In genomic region chrX:71052115-71052478, GRCm38 (mm10) we compare ENCODE assay signal across 8 mouse cellular contexts. TPM values are rescaled to one million over a fixed set of nuclear protein-coding genes. Genes with fewer than 3 reads are reported as not detected.
DNase-seq lines count a peak whose midpoint lies in the region; ATAC-seq and TF ChIP-seq lines count a peak whose summit lies in the region.

No protein-coding gene starts in this region.

- H3K27ac ChIP-seq in bone marrow, adult 2 months (ENCODE audit: control insufficient read depth, insufficient read depth, low read depth, low read length, poor library complexity), result no peak overlapping the region
- H3K27ac ChIP-seq in embryonic facial prominence, embryonic 11.5 days (replicated peaks; ENCODE audit: low read depth, low read length), result no peak overlapping the region

- H3K4me1 ChIP-seq in bone marrow, adult 2 months (ENCODE audit: control insufficient read depth, insufficient read depth, low read length), result no peaks in the 10 kb centered on the region
- H3K4me1 ChIP-seq in embryonic facial prominence, embryonic 11.5 days (ENCODE audit: control insufficient read depth, insufficient read depth, low read length), result no peaks in the 10 kb centered on the region

- H3K27me3 ChIP-seq in embryonic facial prominence, embryonic 11.5 days (ENCODE audit: control insufficient read depth, insufficient read depth, low read length), result peaks cover 10% of the 10 kb centered on the region

- ATAC-seq in embryonic facial prominence, embryonic 11.5 days (replicated peaks; ENCODE audit: insufficient number of reproducible peaks, low FRiP score, low TSS enrichment, low read depth), result peak; percentile 78
- ATAC-seq in megakaryocyte progenitor cell, adult 5-6 weeks (replicated peaks; ENCODE audit: poor library complexity), result peak; percentile 73
- ATAC-seq in erythroblast, adult 5-6 weeks (replicated peaks; ENCODE audit: low FRiP score, poor library complexity, severe bottlenecking), result no peak

- H3K4me3 ChIP-seq in bone marrow, adult 2 months (replicated peaks; ENCODE audit: control insufficient read depth, low read depth, low read length), result peak overlapping the region; percentile 20
- H3K4me3 ChIP-seq in embryonic facial prominence, embryonic 11.5 days (ENCODE audit: low read depth, low read length), result peak overlapping the region; percentile 39

- peak overlapping the region; percentile 34; the same call in 1 of the 2 replicates for H3K9ac ChIP-seq in embryonic facial prominence, embryonic 11.5 days (replicated peaks; ENCODE audit: low read length)

- intact Hi-C loops in left cerebral cortex, postnatal 36 days (cut with DNase I), result loop anchor here (5.0 kb wide), 4 partner anchors 160 to 470 kb away; no protein-coding TSS in a partner anchor

- TF ChIP-seq CTCF in bone marrow, adult 2 months (IDR thresholded peaks at IDR 0.05; ENCODE audit: control insufficient read depth, insufficient read depth, low read length), result no peak

- peak overlapping the region; percentile 76 for H3K4me2 ChIP-seq in embryonic facial prominence, embryonic 11.5 days (ENCODE audit: low read depth, low read length)

- 9% methylated on average over 15 of the region's 19 CpGs for WGBS in bone marrow, adult 2 months
- 14% methylated on average over 19 of the region's 19 CpGs for WGBS in embryonic facial prominence, embryonic 11.5 days

- DNase-seq in embryonic facial prominence, embryonic 11.5 days (ENCODE audit: low spot score), result peak; percentile 65
- DNase-seq in heart, adult 18-20 months, result peak; percentile 77 to 88
- peak; percentile 55 for DNase-seq in kidney, adult 18-20 months
- DNase-seq in left cerebral cortex, postnatal 36 days (ENCODE audit: low spot score in 2 of 2), result peak; percentile 75 to 77
- DNase-seq in right cerebral cortex, postnatal 36 days (ENCODE audit: low spot score in 2 of 2), result peak; percentile 58 to 65

- H3K9me3 ChIP-seq in embryonic facial prominence, embryonic 11.5 days (replicated peaks; ENCODE audit: control insufficient read depth, low read length), result no peaks in the 10 kb centered on the region

- no peaks in the 10 kb centered on the region for H3K36me3 ChIP-seq in embryonic facial prominence, embryonic 11.5 days (replicated peaks; ENCODE audit: control insufficient read depth, insufficient read depth, low read depth, low read length)

- no peak for TF ChIP-seq POLR2A in bone marrow, adult 2 months (IDR thresholded peaks at IDR 0.05; ENCODE audit: borderline replicate concordance, control insufficient read depth, low read depth, low read length)

RNA-seq across cellular contexts. Expression of gene Mamld1, which starts 2.0 kb away (rescaled TPM):
- 0.27 and 0.60 TPM in 2 replicates for polyA plus RNA-seq in bone marrow, adult 2 months (2011; ENCODE audit: insufficient read depth, insufficient read length, low replicate concordance, missing spikeins)
- 2.7 and 3.3 TPM in 2 replicates for polyA plus RNA-seq in embryonic facial prominence, embryonic 11.5 days (2014; fragmentation: Nextera tagmentation; extraction: Ambion mirVana)
- total RNA-seq in heart, adult 18-20 months (2021), result 1 to 10 TPM; 4.0 to 7.6 TPM
- 10 to 100 TPM; 27.2 to 35.8 TPM for total RNA-seq in left cerebral cortex, postnatal 36 days (2021)
- not detected in 2 replicates for total RNA-seq in megakaryocyte progenitor cell, adult 5-6 weeks (2015)
- total RNA-seq in megakaryocyte progenitor cell, adult 5-6 weeks (2017), result not detected in 2 replicates
- total RNA-seq in erythroblast, adult 5-6 weeks (2015; ENCODE audit: low replicate concordance), result not detected in 2 replicates
- total RNA-seq in erythroblast, adult 5-6 weeks (2017; ENCODE audit: low replicate concordance), result not detected in 2 replicates

Comparison
In these comparisons a context has a peak if more than half of its experiments do, and no peak if none do; other contexts are left out.
1. RNA of gene Mamld1, which starts 2.0 kb away (total RNA-seq): 27.2 to 35.8 TPM in left cerebral cortex, postnatal 36 days and 4.0 to 7.6 TPM in heart, adult 18-20 months; not detected in megakaryocyte progenitor cell, adult 5-6 weeks and not detected in erythroblast, adult 5-6 weeks; every median in the first group is over 4 times any median in the second.
2. Peak in every context shown above with its lines, with median percentiles within 50 percentile points of each other: DNase-seq.